Mouse (Mus musculus) kidney, adult 11 months (tissue): ENCODE measurements at regions not wholly inside any gene's neighbourhood (a gene's known extent, or its start where the extent isn't known, plus 50 kb on each side); places are given as distances from the start of the nearest gene placed in this dataset.
"Not testable (repeated sequence)": the region's sequence is repeated elsewhere in the genome, so short reads cannot be mapped to it uniquely, and the experiment has no call there.

Source experiments
- DNase-seq: peaks from one replicate; pipeline ENCODE4 v3.0.0; 2022

DNA sequence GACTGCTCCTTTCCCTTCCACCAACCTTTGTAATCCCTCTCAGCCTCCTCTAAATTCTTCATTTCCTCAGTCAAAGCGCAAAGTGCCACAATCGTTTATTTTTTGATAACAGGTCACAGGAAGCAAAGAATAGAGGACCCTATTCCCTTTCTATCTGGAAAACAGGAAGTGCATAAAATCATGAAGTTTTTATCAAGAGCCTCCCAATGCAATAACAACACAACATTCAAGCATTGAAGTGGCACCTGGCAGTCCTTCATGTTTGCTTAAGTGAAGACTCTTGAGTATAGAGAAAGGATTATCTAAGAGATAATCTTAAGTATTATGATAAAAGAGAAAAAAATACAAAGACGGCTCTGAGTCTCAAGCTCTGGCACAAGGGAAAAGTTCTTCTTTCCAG is 111.9 kb downstream of the Ibtk start:
- DNase-seq = no peak

DNA sequence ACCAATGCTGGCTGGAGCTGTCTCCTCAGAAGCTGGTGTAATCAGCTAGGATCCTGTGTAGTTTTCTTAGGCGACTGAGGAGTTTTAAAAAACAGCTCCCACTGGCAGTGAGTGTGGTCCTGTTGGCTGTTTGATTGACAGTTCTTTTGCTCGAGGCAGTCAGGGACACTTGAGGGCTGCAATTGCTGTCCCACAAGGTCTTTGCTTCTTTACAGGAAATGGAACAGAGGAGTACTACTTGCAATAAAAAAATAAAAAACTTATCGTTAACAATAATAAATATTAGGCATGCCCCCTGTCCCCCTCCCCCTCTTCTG is 113.0 kb downstream of the Ibtk start:
- DNase-seq = no peak

DNA sequence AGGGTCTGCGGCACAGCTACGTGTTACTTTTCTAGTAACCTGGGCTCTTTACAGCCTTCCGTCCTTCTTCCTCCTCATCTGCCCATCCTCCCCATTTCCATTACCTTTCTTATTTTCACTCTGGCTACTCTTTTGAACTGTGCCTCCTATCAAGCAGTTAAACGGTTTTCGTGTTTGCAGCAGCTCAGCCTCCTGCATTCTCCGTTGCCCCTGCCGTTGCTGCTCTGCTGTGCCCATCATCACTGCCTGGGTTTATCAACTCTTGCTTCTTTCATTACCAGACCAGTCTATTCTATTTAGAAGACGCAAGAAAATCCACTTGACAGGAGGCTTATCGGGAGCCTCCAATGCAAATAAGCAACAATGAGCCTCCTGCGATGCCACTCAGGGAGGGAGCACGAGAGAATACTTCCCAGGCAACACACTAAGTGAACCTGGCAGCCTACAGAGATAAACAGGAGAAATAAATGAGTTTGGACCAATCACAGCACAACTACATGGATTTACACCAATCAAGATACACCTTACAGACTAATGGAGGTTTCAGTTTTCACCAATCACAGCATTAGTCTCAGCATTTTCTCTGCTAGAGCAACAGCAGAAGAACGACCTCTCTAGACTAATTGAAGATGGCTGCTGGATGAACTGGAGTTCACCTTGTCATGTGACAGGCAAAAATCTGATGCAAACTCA is 113.5 kb downstream of the Ibtk start:
- DNase-seq = no peak

DNA sequence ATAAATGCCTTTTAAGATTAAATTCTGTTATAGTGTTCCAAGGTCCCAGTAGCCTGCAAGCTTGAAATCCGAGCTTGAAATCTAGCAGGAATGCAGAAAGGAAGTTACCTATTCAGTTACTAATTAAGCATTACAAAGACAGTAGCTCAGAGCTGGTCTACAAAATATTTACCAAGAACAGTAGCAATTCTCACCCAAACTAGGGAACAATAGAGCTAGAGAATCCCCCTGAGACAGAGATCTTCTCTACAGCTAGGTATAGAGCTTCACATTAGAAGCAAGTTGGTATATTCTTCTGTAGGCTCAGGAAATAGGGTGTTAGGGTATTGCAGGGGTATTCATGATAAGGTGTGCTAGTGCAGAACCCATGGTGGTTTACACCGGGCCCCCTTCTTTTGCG is 114.3 kb downstream of the Ibtk start:
- DNase-seq = not testable (repeated sequence)

DNA sequence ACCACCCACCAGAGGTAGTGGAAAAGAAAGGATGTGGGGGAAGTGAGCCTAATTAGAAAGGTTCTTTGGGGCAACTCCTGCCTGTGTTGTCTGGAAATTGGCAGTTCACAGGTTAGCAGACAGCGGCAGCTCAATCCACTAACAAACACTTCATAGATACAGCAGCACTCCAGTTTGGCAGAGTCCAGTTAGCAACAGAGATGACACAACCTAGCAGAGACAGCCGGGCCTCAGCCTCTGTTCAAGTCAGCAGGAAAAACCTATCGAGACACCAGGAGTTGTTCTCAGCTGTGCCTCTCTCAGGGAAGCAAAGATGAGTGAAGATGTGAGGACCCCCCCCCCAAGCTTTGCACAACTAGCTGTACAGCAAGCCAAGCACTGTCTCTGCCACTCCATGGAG is 131.2 kb downstream of the Ibtk start:
- no peak for DNase-seq

DNA sequence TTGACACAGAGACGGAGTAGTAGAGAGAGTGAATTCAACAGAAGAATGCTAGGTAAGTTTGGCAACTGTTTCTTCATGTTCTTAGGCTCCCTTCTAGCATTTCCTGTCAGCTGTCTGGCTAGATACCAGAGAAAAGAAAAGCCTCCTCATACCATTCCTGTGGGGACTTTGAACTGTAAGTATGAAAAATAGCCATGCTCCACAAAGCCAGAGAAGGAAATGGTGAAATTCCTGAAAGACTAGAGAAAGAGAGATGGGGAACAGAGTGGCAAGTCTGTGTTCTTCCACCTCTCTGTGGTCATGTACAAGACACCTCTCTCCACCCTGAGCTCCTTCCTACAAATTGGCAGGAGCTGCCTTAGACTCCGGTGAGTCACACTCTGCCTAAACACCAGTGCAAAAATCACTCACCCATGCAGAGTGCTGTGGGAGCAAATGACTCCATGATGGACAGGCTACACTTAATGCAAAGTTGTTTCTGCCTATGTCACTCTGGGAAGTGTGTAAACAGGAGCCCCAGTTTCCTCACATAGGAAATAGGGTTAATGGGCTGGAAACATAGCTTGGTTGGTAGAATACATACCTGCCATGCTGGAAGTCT is 131.9 kb downstream of the Ibtk start:
- DNase-seq = no peak

DNA sequence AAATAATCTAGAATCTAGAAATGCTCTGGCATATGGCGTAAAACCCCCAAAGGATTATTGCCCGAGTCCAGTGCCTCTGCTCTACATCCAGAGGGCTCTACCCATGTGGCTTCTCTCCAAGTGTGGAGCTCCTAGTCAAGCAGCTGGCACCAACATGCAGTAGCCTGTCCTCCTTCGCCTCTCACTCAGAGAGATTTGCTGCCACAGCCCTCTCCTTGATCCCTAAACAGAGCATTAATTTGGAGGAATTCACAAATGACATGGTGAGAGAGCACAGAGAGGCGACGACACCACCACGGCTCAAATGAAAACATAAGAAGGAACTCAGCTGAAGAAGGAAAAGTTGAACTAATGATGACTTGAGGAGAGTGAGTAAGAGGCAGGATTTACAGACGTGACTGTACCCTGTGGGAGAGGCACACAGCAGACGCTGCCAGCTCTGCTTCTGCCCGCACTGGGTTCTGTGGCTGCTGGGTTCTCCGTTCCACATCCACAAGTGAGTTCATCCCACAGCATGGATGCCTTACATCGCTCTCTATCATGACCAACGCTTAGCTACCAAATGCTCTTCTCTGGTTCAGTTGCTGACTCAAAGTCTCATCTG is 132.8 kb downstream of the Ibtk start:
- DNase-seq = no peak

DNA sequence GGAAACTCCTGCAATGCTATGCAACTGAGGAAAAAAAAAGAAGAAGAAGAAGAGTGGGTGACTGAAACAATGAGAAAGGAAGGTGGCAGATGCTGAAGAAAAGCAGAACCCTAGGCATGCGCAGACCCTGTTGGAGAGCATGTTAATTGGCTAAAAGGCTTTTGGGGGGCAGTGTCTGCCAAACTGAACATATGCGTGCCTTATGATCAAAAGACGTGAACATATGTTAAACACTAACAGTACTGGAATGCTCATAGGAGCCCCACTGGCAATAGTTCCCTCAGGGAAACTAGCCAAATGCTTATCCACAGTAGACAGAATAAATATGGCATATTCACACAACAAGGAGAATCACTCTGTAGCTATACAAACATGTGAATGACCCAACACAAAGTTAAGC is 140.0 kb downstream of the Ibtk start:
- DNase-seq = no peak

DNA sequence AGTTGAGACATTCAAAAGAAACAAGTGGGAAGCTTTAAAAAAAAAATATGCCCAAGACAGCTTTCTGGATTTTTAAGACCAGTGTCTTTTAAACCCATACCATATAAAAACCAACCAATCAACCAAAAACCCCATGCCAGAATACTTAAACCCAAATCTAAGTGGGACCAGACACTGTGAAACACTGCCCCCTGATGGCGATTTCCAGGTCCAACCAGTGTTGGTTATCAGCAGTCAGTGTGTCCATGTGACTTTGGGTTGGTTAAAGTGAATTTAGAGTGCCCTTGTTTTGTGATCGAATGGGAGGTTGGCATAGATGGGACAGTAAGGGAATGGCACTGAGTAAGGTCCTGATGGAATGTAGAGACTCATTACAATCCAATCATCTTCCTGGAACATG is 152.2 kb downstream of the Ibtk start:
- DNase-seq = no peak

DNA sequence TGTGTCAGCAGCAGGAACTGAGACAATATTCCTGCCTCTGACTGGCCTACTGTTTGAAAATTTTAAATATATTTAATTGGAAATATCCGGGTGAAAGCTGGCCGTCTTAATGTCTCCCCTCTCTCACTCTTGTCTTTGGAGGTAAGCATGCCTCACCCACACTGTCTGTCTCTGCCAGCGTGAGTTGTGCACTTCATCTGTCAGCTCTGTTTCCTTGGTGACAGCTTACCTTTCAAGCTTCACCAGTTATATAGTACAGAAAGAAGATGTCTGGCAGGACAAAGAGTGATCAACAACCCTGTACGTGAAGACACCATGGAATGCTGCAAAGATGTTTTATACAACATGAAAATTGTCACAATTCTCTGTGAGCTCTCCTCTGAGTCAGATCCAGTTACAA is 155.3 kb downstream of the Ibtk start:
- DNase-seq = no peak

DNA sequence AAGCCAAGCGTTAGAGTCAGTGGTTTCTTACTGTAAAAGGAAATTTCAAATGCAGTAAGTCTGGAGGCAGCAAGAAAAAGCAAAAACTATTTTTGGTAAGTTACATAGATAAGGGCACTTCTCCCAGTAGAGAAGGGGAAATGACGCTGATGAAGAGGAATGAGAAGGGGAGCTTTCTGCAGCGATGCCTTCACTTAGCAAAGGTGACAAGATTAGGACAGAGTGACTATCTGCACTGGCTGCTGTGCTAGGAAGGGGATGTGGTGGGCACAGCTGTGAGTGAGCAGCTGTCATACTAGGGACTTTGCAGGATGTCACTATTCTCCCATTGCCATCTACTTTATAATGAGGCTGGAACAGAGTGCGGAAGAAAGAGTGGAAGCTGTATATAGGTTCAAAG is 156.5 kb downstream of the Ibtk start:
- DNase-seq = no peak

DNA sequence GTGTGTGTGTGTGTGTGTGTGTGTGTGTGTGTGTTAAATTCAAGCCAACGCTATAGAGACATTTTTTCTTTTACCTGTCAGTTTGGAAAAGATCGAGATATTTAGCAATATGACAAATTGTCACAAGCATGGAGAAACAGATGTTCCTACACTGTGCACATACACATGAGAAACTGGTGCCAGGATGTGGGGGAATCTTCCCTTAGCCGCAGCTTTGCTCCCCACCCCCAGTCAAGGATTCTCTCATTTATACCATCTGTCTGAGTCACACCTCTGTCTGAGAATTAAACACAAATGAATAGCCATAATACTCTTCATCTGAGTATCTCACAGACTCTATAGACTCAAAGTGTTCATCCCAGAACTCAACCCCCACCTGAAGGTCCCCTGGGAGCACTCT is 159.9 kb downstream of the Ibtk start:
- no peak for DNase-seq

DNA sequence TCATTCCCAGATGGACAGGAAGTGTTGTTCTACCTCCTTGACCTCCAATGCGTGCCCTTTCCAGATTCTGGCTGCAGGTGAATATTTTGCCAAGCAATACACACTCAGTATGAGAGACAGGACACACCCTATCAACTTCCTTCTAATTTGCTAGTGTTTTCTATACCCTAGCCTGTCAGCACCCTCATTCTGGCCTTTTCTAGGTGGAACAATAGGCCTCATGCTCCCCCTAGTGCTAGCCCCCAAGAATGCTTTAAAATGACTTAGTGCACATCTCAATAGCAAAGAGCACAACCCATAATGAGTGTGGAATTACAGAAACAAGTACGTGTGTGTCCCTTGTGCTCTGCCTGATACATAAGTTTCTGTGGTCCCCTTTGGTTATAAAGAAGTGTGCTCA is 161.1 kb downstream of the Ibtk start:
- no peak for DNase-seq

DNA sequence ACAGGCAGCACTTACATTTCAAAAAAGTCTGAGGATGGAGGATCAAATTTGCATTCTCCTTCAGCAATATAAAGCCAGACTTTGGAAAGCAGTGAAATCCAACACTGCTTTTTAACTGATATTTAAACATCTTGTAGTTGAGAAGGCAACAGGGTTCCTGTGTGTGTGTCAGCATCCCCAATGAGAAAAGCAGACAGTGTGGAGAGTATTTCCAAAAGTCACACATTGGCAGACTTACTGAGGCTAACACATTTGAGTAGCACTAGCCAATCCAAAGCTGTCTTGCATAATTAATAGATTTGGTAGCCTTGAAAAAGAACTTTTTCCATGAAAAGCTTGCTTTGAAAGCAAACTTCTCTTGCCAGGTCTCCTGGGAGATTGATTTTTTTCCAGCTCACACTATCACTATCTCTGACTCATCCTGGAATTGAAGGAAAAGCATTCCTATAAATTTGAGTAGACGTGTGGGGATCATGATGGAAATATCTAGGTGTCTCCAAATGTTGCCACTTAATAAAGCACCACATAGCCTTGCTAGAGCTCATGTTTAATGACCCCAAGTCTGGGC is 168.0 kb downstream of the Ibtk start:
- DNase-seq = no peak

DNA sequence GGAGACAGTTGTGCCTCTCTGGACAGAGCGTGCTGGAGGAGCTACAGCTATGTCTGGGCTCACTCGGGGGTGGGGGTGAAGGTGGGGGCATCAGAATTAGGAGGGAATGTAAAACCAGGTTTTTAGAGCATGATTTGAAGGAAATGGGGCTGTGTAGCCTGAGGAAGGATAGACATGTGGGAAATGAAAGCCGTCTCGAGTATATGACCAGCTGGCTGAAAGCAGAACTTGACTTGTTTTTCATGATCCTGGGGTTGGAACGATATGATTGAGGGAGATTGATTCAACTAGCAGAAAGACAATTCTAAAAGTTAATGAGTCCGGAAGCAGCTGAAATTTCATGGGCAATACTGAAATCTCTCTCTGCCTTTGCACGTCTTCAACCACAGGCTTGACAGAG is 171.3 kb downstream of the Ibtk start:
- no peak for DNase-seq

DNA sequence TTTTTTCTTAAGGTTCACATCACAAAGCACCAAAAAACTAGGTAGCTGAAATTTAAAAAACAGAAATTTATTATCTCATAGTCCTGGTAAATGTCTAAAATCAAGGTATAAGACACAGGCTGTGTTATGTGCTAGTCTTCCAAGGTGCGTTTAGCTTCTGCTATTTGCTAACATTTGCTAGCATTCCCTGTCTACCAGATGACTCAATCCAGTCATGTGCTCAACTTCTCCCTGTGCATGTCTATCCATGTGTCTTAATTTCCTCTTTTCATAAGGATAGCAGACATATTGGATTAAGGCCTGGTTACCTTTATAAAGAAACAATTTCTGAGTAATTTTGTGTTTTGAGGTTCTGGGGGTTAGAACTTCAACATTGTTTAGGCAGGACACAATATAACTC is 171.8 kb downstream of the Ibtk start:
- no peak for DNase-seq

DNA sequence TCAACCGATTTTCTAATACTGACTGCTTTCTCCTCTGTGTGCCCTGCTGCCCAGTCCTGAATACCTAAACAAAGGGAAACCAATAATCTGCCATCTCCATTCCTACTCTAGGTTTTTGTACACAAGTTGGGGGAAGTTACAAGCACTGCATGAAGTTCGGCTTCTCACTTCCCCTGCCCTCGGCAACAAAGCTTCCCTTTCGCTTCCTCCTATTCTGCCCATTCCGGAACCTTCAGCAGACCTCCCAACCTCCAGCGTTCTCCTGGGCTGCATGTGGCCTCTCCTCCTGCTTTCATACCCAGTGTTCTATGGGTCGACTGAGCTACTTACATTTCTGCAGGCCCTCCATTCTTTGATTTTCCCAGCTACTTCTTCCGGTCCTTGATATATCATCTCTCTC is 180.3 kb downstream of the Ibtk start:
- no peak for DNase-seq

DNA sequence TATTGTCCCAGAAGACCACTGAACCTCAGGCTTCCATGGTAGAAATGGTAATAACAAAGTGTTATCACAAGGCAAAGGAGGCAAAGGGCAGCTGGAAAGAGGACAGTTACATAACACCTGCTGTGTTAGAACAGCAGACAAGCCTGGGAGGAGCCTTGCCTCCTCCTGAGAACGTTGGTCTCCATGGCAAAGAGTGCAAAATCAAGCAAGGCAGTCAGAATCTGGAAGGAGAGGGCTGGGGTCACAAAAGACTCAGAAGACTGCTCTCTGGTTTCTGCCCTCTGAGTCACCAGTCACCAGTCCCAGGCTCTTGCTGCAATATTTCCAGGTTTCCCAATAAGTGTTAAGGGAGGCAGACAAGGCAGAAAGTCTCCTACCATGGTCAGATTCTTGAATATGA is 197.3 kb downstream of the Ibtk start:
- no peak for DNase-seq

DNA sequence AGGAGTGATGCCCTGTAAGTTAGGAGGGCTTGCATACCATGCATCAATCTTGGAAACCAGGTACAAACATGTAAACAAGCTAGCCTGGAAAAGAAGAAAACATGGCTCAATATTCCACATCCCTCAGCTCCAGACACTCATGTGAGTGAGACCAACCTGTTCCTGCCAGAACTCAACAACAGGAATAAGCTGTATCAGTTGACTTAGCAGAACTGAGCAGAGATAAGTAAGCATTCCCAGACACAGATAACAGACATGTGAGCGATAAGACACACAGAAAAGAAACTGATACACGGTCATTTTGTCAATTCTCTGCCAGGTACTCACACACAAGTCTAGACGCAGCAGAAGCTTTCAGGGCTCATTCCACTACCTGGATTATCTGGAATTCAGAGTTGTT is 198.7 kb downstream of the Ibtk start:
- DNase-seq = no peak

DNA sequence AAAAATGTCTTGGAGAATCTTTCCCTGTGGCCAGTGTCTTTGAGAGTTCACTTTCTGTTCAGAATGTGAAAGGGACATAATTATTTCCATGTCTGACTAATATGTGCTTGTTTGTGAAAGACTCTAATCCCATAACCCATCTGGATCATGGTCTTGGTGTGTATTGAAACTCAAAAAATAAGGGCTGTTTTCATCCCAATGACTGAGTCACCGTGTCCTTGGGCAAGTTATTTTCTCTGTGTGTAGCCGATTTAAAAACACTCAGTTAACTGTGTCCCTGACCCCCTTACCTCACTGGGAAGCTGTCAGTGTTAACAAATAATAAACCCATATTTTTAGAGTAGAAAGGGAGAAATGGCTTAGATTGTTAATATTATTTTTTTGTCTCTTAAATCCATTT is 202.9 kb downstream of the Ibtk start:
- DNase-seq = no peak

DNA sequence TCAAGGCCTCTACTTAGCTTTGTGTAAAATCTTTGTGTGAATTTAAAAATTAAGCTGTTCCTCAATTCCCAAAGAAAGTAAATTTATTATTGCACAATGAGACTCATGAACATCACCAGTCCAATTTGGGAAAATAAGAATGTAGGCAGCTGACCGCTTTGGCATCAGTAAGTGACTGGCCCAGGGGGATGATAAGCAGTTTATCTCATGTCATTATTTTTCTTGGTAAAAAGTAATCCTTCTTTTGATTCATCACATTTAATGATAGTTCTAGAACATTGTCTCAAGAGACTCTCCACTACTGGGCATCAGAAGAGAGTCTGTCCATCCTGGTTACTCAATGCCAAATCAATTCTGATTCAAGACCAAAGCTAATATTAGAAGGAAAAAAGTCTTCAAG is 203.6 kb downstream of the Ibtk start:
- DNase-seq = no peak

DNA sequence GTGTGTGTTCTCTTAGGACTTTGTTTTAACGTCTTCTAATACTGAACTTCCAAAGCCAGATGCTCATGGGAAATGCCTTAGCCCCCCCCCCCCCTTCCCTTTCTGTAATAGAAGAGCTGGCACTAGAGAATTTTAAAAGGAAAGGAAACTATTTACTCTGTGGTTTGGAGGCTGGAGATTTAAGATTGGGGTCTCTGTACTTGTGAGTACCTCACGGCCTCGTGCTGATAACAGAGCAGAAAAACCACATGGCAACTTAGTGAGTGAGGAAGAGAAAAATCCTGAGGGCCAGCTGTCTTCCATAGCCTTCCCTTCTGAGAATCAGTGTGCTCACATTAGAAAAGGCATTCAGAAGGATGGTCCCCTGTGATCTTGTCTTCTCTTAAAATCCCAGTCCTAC is 210.6 kb downstream of the Ibtk start:
- no peak for DNase-seq

DNA sequence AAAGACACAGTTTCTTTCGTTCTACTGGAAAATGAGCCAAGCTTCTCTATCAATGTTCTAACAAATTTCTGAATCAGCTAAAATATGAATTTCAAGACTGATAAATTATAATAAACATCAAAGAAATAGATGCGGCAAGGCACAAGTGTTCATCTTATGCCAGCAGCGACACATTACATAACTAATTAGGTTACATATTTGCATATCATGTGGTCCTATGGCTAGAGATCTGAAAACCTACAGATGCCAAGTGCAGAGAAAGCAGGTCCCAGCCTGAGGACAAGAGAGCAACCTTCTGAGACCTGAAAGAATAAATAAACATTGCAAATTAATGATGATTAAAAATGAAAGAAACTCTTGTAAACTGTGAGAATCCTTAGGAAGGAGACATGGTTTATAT is 201.3 kb upstream of the Tent5a start:
- no peak for DNase-seq

DNA sequence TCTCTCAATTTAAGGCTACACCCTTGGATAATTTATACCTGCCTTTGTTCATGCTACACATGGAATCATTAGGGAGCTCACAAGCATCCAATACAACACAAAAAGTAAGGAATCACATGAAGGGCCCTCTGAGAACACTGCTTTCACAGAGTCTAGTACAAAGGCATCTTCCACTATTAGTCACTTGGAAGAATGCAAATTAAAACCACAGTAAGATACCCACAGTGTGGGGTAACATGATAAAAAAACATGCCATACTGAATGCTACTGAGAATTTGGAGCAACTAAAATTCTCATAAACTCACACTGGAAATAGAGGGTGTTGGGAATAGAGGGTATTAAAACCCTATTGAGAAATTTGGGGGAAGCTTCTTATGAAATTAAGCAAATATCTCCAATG is 197.6 kb upstream of the Tent5a start:
- no peak for DNase-seq

DNA sequence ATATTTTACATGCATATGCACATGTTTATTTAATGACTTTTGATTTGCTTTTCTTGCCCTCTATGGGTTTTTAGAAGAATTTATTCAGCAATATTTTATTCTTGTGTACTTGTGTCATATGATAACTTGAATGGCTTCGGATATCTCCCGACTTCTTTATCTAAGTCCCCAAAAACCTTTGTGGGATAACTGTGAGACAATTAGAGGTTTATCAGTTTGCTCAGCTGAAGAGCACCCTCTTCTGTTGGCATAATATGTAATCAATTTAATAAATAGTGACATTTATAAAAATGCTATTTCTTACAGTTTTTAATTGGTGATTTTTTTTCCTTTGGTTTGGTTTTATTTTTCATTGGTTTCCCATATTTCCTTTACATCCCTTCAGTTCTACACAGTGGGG is 194.2 kb upstream of the Tent5a start:
- DNase-seq = no peak
